Mouse (Mus musculus): Measurements from ENCODE around the gene Taok2. TPM values are rescaled to one million over a fixed set of nuclear protein-coding genes. Genes with fewer than 3 reads are reported as not detected.

Taok2 gene
- polyA plus RNA-seq, 1 experiment from 2014 or later: 33.2 TPM

DNA sequence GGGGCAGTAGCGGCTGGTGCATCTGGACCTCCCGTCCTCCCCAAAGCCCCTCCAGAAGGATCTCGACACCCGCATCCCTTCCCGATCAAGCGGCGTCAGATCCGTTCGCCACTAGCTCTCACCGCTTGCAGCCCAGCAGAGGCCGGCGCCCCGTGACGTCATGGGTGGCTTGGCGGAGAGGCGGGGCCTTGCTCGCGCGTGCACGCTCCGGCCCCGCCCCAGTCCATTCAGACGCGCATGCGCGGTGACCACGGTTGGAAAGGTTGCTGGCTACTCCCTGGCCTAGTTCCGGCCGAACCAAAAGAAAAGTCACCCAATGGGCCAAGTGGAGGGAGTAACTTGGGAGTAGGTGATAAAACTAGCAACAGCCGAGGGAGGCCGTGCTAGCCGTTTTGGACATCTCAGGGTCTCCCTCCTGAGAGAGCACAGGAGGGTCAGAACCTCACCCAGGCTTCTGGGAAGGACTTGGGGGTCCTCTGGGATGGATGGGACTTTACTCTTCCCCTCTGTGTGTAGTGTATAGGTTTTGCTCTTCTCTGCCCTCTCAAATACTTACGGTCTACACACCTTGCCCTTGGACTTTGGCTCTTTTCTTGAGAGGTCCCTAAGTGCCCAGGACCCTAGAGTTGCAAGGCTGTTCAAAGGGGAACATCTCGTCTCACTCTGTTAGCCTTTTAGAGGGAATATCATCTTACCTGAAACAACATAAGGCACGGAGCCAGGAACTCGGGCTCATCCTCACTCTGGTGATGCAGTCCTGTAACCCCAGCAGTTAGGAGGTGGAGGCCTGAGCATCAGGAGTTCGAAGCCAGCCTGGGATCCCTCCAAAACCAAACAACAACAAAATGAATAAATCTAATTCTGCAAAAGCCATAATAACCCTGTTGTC is 13.8 kb upstream of the Taok2 start:
- H3K4me1 ChIP-seq: peaks cover 17% of the 10 kb centered on the region
- peak; percentile 98 for DNase-seq (ENCODE audit: low spot score)
- no peaks in the 10 kb centered on the region for H3K36me3 ChIP-seq
- H3K4me3 ChIP-seq: peak overlapping the region; percentile 71
- WGBS: 11% methylated on average over 37 of the region's 37 CpGs
- H3K27ac ChIP-seq: peak overlapping the region; percentile 92
- H3K27me3 ChIP-seq (ENCODE audit: insufficient read depth, poor library complexity, severe bottlenecking): no peaks in the 10 kb centered on the region
- no peaks in the 10 kb centered on the region for H3K9me3 ChIP-seq

GRCm38 (mm10) chr7:126897390-126898101 is 13.0 kb upstream of the Taok2 start:
- no peaks in the 10 kb centered on the region for H3K36me3 ChIP-seq
- DNase-seq (ENCODE audit: low spot score): no peak
- peaks cover 17% of the 10 kb centered on the region for H3K4me1 ChIP-seq
- H3K27me3 ChIP-seq (ENCODE audit: insufficient read depth, poor library complexity, severe bottlenecking): no peaks in the 10 kb centered on the region
- peak overlapping the region; percentile 92 for H3K27ac ChIP-seq
- H3K4me3 ChIP-seq: peak overlapping the region; percentile 71
- no peaks in the 10 kb centered on the region for H3K9me3 ChIP-seq
- 24% methylated on average over 16 of the region's 16 CpGs for WGBS

DNA sequence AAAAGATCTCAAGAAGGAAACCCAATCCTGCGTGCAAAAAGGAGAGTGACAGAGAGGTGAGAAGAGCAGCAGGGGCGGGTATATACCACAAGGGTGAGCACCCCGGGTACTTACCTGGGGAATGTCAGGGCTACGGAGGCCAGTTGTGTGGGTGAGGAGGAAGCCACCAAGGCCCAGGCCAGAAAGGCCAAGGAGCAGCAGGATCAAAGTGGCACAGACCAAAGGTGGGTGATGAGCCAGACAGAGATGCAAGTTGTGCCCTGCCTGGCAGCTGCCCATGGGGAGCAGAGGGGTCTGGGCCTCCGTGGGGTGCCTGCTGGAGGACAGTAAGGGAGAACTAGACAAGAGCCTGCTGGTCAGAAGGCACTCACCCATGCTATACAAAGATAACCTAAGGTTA is 12.4 kb upstream of the Taok2 start:
- Histone ChIP-seq H3K9me3 (no peaks in the 10 kb centered on the region), H3K27me3 (ENCODE audit: insufficient read depth, poor library complexity, severe bottlenecking) (no peaks in the 10 kb centered on the region), H3K4me3 (no peak overlapping the region), H3K36me3 (0 out of 2 replicates have a peak, but pooled peaks cover under 1% of the 10 kb centered on the region), H3K4me1 (peaks cover 17% of the 10 kb centered on the region), H3K27ac (0 out of 2 replicates have a peak overlapping the region, but pooled peaks have one; percentile 26)
- 86% methylated on average over 5 of the region's 5 CpGs for WGBS
- no peak for DNase-seq (ENCODE audit: low spot score)

DNA sequence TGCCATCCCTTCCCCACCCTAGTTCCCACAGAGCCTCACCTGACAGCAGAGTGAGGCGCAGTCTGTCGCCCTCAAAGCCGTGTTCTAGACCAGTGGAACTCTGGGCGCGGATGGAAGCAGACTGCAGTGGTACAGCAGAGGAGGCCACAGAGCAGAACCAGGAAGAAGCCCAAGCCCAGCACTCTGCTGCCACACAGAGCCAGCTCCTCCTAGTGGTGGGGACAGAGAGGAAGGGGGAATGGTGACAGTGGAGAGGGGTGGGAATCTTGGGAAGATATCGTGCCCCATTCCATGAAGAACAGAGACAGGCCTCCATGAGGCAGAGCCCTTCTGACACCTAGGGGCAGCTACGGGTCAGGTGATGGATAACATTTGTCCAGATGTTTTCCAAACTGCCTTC is 4.3 kb upstream of the Taok2 start:
- Histone ChIP-seq H3K4me1 (0 out of 2 replicates have a peak, but pooled peaks cover 6% of the 10 kb centered on the region), H3K9me3 (no peaks in the 10 kb centered on the region), H3K27me3 (ENCODE audit: insufficient read depth, poor library complexity, severe bottlenecking) (no peaks in the 10 kb centered on the region), H3K36me3 (peaks cover 17% of the 10 kb centered on the region), H3K27ac (no peak overlapping the region), H3K4me3 (peak overlapping the region; percentile 3; the same call in 1 of the 2 replicates)
- no peak for DNase-seq (ENCODE audit: low spot score)
- 39% methylated on average over 7 of the region's 7 CpGs for WGBS

DNA sequence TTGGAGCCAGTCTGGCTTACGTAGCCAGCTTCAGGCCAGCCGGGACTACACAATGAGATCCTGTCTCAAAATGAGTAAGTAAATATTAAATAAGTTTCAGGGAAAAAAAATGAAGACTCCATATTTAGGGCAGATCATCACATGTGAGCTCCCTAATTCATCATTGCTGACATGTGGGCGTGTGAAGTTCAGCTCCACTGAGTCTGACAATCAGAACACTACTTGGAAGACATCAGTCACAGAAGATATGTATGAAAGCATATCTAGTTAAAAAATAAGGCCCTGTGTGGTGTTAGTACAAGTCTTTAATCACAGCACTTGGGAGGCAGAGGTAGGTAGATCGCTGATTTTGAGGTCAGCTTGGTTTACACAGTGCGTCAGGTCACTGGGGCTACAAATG is 2.8 kb upstream of the Taok2 start:
- H3K27me3 ChIP-seq (ENCODE audit: insufficient read depth, poor library complexity, severe bottlenecking): no peaks in the 10 kb centered on the region
- peaks cover 17% of the 10 kb centered on the region for H3K36me3 ChIP-seq
- H3K27ac ChIP-seq: no peak overlapping the region
- 89% methylated on average over 5 of the region's 5 CpGs for WGBS
- H3K4me1 ChIP-seq: peaks cover 21% of the 10 kb centered on the region
- no peak overlapping the region for H3K4me3 ChIP-seq
- DNase-seq (ENCODE audit: low spot score): no peak
- H3K9me3 ChIP-seq: no peaks in the 10 kb centered on the region

GRCm38 (mm10) chr7:126883731-126884181 is 747 bp downstream of the Taok2 start:
- H3K36me3 ChIP-seq: peaks cover 19% of the 10 kb centered on the region
- H3K27me3 ChIP-seq (ENCODE audit: insufficient read depth, poor library complexity, severe bottlenecking): no peaks in the 10 kb centered on the region
- peak overlapping the region; percentile 93 for H3K27ac ChIP-seq
- no peaks in the 10 kb centered on the region for H3K9me3 ChIP-seq
- no peak for DNase-seq (ENCODE audit: low spot score)
- 0% methylated on average over 15 of the region's 15 CpGs for WGBS
- peak overlapping the region; percentile 80 for H3K4me3 ChIP-seq
- H3K4me1 ChIP-seq: peaks cover 30% of the 10 kb centered on the region

GRCm38 (mm10) chr7:126881040-126881439 is 3.5 kb downstream of the Taok2 start:
- Histone ChIP-seq H3K27me3 (ENCODE audit: insufficient read depth, poor library complexity, severe bottlenecking) (no peaks in the 10 kb centered on the region), H3K27ac (peak overlapping the region; percentile 63; the same call in 1 of the 2 replicates), H3K9me3 (no peaks in the 10 kb centered on the region), H3K36me3 (peaks cover 45% of the 10 kb centered on the region), H3K4me1 (peaks cover 30% of the 10 kb centered on the region), H3K4me3 (peak overlapping the region; percentile 80)
- no peak for DNase-seq (ENCODE audit: low spot score)
- 64% methylated on average over 6 of the region's 6 CpGs for WGBS

GRCm38 (mm10) chr7:126877239-126877638 is 7.3 kb downstream of the Taok2 start:
- H3K9me3 ChIP-seq: no peaks in the 10 kb centered on the region
- H3K4me3 ChIP-seq: no peak overlapping the region
- H3K4me1 ChIP-seq: peaks cover 9% of the 10 kb centered on the region
- no peak for DNase-seq (ENCODE audit: low spot score)
- no peaks in the 10 kb centered on the region for H3K27me3 ChIP-seq (ENCODE audit: insufficient read depth, poor library complexity, severe bottlenecking)
- 93% methylated on average over 1 of the region's 1 CpGs for WGBS
- H3K36me3 ChIP-seq: peaks cover 83% of the 10 kb centered on the region
- no peak overlapping the region for H3K27ac ChIP-seq

DNA sequence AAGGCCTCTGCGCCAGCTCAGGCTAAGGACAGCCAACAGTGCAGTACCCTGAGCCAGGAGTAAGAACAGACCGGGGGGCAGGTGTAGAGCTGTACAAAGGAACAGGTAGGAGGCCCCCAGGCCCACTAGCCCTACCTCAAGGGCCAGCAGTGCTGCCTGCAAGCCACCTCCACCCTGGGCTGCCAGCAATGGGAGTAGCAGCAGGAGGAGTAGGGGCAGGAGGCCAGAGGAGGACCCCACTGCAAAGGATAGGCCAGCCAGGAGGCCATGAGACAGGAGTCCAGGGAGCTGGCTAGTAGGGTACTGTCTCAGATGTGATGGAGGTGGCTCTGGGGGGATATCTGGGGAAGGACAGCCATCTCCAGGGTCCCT is 14.0 kb downstream of the Taok2 start:
- WGBS: 97% methylated on average over 2 of the region's 2 CpGs

GRCm38 (mm10) chr7:126869780-126870519 is 14.6 kb downstream of the Taok2 start:
- no peak for DNase-seq (ENCODE audit: low spot score)
- no peak overlapping the region for H3K4me3 ChIP-seq
- no peaks in the 10 kb centered on the region for H3K9me3 ChIP-seq
- no peak overlapping the region for H3K27ac ChIP-seq
- WGBS: 92% methylated on average over 23 of the region's 23 CpGs
- 0 out of 2 replicates have a peak, but pooled peaks cover 3% of the 10 kb centered on the region for H3K4me1 ChIP-seq
- H3K36me3 ChIP-seq: peaks cover 99% of the 10 kb centered on the region
- no peaks in the 10 kb centered on the region for H3K27me3 ChIP-seq (ENCODE audit: insufficient read depth, poor library complexity, severe bottlenecking)

More for the DNA sequence above, 14.0 kb downstream of the Taok2 start:
- Histone ChIP-seq H3K36me3 (peaks cover 99% of the 10 kb centered on the region), H3K4me1 (0 out of 2 replicates have a peak, but pooled peaks cover 3% of the 10 kb centered on the region), H3K4me3 (no peak overlapping the region), H3K9me3 (no peaks in the 10 kb centered on the region), H3K27ac (no peak overlapping the region), H3K27me3 (ENCODE audit: insufficient read depth, poor library complexity, severe bottlenecking) (no peaks in the 10 kb centered on the region)
- no peak for DNase-seq (ENCODE audit: low spot score)

GRCm38 (mm10) chr7:126868003-126868402 is 16.5 kb downstream of the Taok2 start:
- DNase-seq (ENCODE audit: low spot score): no peak
- no peak overlapping the region for H3K4me3 ChIP-seq
- H3K9me3 ChIP-seq: no peaks in the 10 kb centered on the region
- H3K27ac ChIP-seq: no peak overlapping the region
- peaks cover 98% of the 10 kb centered on the region for H3K36me3 ChIP-seq
- no peaks in the 10 kb centered on the region for H3K27me3 ChIP-seq (ENCODE audit: insufficient read depth, poor library complexity, severe bottlenecking)
- WGBS: 85% methylated on average over 12 of the region's 12 CpGs
- peaks cover 18% of the 10 kb centered on the region for H3K4me1 ChIP-seq

- WGBS: 88% methylated on average over 2 of the region's 2 CpGs
- H3K4me1 ChIP-seq: peaks cover 23% of the 10 kb centered on the region
- no peaks in the 10 kb centered on the region for H3K27me3 ChIP-seq (ENCODE audit: insufficient read depth, poor library complexity, severe bottlenecking)
Measured at GRCm38 (mm10) chr7:126867534-126867933, 17.0 kb downstream of the Taok2 start.

More at GRCm38 (mm10) chr7:126867534-126867933, 17.0 kb downstream of the Taok2 start:
- Histone ChIP-seq H3K27ac (no peak overlapping the region), H3K4me3 (no peak overlapping the region), H3K36me3 (peaks cover 94% of the 10 kb centered on the region), H3K9me3 (no peaks in the 10 kb centered on the region)
- no peak for DNase-seq (ENCODE audit: low spot score)
